Mouse (Mus musculus) urinary bladder, postnatal 0 days (tissue): Measurements from ENCODE around the gene Zfp710. TPM values are rescaled to one million over a fixed set of nuclear protein-coding genes. Genes with fewer than 3 reads are reported as not detected.

ENCODE experiments used
- polyA plus RNA-seq: library from polyadenylated mRNA; unstranded; fragments of >200 nt; fragmentation: Nextera tagmentation; extraction: Ambion mirVana; gene quantifications from 2 replicates; pipeline ENCODE4 v1.2.1, GENCODE M21; 2015

The Zfp710 gene
- polyA plus RNA-seq, result 5.6 and 6.7 TPM in 2 replicates

GRCm38 (mm10) chr7:80024521-80025390 lies at the start of gene Zfp710:
Gene Zfp710 (plus strand): TSS chr7:80024814.

GRCm38 (mm10) chr7:80115224-80115590 lies 90.6 kb downstream of the Zfp710 start, which contains the start of gene Idh2:
Gene Idh2 (minus strand): TSS chr7:80115392.

Other genes starting within 250 kb of the Zfp710 start
- gene Mesp1, start 231.0 kb upstream of the Zfp710 start, polyA plus RNA-seq, result not detected in 2 replicates
- gene Mesp2, start 214.1 kb upstream of the Zfp710 start, polyA plus RNA-seq, result 0.18 TPM in 2 replicates
- gene Anpep, start 163.8 kb upstream of the Zfp710 start, polyA plus RNA-seq, result 10.7 and 13.1 TPM in 2 replicates
- 16.7 and 20.4 TPM in 2 replicates for gene Ap3s2, start 104.2 kb upstream of the Zfp710 start, polyA plus RNA-seq
- 24.4 and 29.4 TPM in 2 replicates for gene Arpin, start 89.5 kb upstream of the Zfp710 start, polyA plus RNA-seq
- 198 and 204 TPM in 2 replicates for gene Idh2, start 90.6 kb downstream of the Zfp710 start, polyA plus RNA-seq
- 10.3 and 11.3 TPM in 2 replicates for gene Sema4b, start 162.0 kb downstream of the Zfp710 start, polyA plus RNA-seq
- gene Cib1, start 208.0 kb downstream of the Zfp710 start, polyA plus RNA-seq, result 60.7 and 74.1 TPM in 2 replicates
- gene Gdpgp1, start 208.1 kb downstream of the Zfp710 start, polyA plus RNA-seq, result 2.4 and 2.6 TPM in 2 replicates
- gene Ttll13, start 221.6 kb downstream of the Zfp710 start, polyA plus RNA-seq, result 0.62 and 0.76 TPM in 2 replicates
- gene Ngrn, start 236.4 kb downstream of the Zfp710 start, polyA plus RNA-seq, result 27.4 and 29.3 TPM in 2 replicates
- 5.8 and 7.0 TPM in 2 replicates for gene Vps33b, start 244.8 kb downstream of the Zfp710 start, polyA plus RNA-seq